Mouse (Mus musculus): ENCODE measurements around the gene Ccng1.

DNA sequence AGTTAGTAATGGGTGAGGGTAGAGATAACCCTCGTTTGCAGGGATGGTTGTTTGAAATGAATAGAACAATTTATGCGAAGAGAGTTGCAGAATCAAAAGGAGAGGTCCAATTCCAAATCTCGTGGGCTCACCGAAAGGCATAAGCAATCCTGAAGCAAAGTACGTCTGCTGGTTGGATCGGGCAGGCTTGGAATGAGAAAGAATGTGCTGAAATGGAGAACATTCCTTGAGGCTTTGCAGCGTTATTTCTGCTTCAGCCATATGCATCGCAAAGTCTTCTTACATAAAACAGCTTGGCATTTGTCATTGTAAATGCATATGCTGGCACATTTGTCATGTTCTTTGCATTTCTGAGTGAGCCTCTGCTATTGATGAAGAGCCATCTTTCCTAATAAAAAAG is 29.2 kb upstream of the Ccng1 start:
- no peak for TF ChIP-seq ZNF384 (IDR thresholded peaks at IDR 0.05; ENCODE audit: low read depth, low read length)
- TF ChIP-seq CHD2 (IDR thresholded peaks at IDR 0.05; ENCODE audit: low read depth, low read length), result no peak
- no peak for TF ChIP-seq HCFC1 (IDR thresholded peaks at IDR 0.05; ENCODE audit: borderline replicate concordance, insufficient read depth, low read length)
- TF ChIP-seq ZC3H11A (IDR thresholded peaks at IDR 0.05; ENCODE audit: borderline replicate concordance, low read depth, low read length), result no peak
